Mouse (Mus musculus) neural tube, embryonic 12.5 days (tissue): Measurements from ENCODE around the gene Car14. TPM values are rescaled to one million over a fixed set of nuclear protein-coding genes. Genes with fewer than 3 reads are reported as not detected.
A peak's percentile ranks its signal among the peaks of the same experiment; 100 is the strongest.

Experiments
- ATAC-seq: fragments of 200-750 bp; cut with Nextera tagmentation; 2 replicates; pipeline ENCODE4 v1.8.0; 2017; ENCODE audit warnings: low read depth, mild to moderate bottlenecking, moderate TSS enrichment, moderate library complexity; ENCODE audit not compliant: low FRiP score
- H3K27ac ChIP-seq: fragments of 300-500 bp; sonication (generic); 2 replicates; pipeline ENCODE4 v1.5.1; 2016
- H3K27me3 ChIP-seq: fragments of 300-500 bp; sonication (generic); replicated peaks from 2 replicates; pipeline ENCODE4 v1.6.1; 2016; ENCODE audit warnings: mild to moderate bottlenecking
- H3K36me3 ChIP-seq: fragments of 300-500 bp; sonication (generic); 2 replicates; pipeline ENCODE4 v1.6.1; 2016; ENCODE audit warnings: mild to moderate bottlenecking
- H3K4me1 ChIP-seq: fragments of 300-500 bp; sonication (generic); 2 replicates; pipeline ENCODE4 v1.6.1; 2016
- H3K4me2 ChIP-seq: fragments of 300-500 bp; sonication (generic); replicated peaks from 2 replicates; pipeline ENCODE4 v1.6.1; 2016; ENCODE audit warnings: mild to moderate bottlenecking
- H3K4me3 ChIP-seq: fragments of 300-500 bp; sonication (generic); 2 replicates; pipeline ENCODE4 v1.5.1; 2016
- H3K9ac ChIP-seq: fragments of 300-500 bp; sonication (generic); 2 replicates; pipeline ENCODE4 v1.6.1; 2016; ENCODE audit warnings: mild to moderate bottlenecking
- H3K9me3 ChIP-seq: fragments of 300-500 bp; sonication (generic); 2 replicates; pipeline ENCODE4 v1.6.1; 2016; ENCODE audit warnings: mild to moderate bottlenecking
- WGBS: fragments of 180-500 bp; shearing (Covaris S2); methylation state at CpG from one replicate; pipeline ENCODE4 v1.1.7; 2016; 5-methylcytosine and 5-hydroxymethylcytosine counted together
- polyA plus RNA-seq: library from polyadenylated mRNA; unstranded; fragments of >200 nt; fragmentation: Nextera tagmentation; extraction: Ambion mirVana; gene quantifications from 2 replicates; pipeline ENCODE4 v1.2.1, GENCODE M21; 2016

The Car14 gene
- polyA plus RNA-seq, 1 experiment from 2014 or later = 8.6 TPM

DNA sequence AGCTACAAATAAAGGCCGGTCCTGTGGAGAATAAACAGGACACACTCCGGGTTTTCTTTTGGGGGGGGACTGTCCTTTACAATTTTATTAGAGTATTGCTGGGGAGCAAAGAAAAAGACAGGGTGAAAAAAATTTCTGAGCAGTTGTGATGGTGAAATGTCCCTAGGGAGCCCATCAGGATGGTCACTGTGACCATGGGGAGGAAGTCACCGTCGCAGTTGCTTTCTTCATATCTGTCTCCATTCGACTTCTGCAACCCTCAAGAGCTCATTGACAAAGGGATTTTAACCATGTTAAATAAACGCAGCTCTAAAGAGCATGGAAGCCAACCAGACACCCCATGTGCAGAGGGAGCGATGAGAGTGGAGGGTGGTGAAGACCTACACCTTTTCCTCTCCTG, 12.3 kb upstream of the Car14 start:
- 79% methylated on average over 7 of the region's 7 CpGs for WGBS
- no peaks in the 10 kb centered on the region for H3K27me3 ChIP-seq
- H3K4me2 ChIP-seq = no peak overlapping the region
- H3K4me1 ChIP-seq = no peaks in the 10 kb centered on the region
- H3K9ac ChIP-seq = no peak overlapping the region
- H3K27ac ChIP-seq = no peak overlapping the region
- no peaks in the 10 kb centered on the region for H3K9me3 ChIP-seq
- H3K4me3 ChIP-seq = no peak overlapping the region
- ATAC-seq = no peak
- no peaks in the 10 kb centered on the region for H3K36me3 ChIP-seq

DNA sequence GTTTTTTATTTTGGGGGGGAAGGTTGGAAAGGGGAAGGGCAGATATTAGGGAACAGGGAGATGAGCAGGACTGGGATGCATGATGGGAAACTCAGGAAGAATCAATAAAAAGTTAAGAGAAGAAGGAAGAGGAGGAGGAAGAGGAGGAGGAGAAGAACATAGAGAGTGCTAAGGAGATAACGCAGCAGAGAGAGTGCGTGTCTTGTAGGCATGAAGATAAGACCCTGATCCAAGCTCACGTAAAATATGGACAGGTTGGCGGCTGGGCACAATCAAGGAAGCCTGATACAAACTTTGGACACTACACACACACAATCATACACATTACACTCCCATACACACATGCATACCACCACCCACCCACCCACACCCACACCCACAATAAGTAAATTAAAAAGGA, 10.2 kb upstream of the Car14 start:
- no peak overlapping the region for H3K27ac ChIP-seq
- no peak overlapping the region for H3K4me3 ChIP-seq
- no peaks in the 10 kb centered on the region for H3K9me3 ChIP-seq
- H3K27me3 ChIP-seq = no peaks in the 10 kb centered on the region
- H3K4me1 ChIP-seq = no peaks in the 10 kb centered on the region
- no peaks in the 10 kb centered on the region for H3K36me3 ChIP-seq
- no peak overlapping the region for H3K9ac ChIP-seq
- no peak for ATAC-seq
- H3K4me2 ChIP-seq = no peak overlapping the region
- WGBS = 97% methylated on average over 4 of the region's 4 CpGs

DNA sequence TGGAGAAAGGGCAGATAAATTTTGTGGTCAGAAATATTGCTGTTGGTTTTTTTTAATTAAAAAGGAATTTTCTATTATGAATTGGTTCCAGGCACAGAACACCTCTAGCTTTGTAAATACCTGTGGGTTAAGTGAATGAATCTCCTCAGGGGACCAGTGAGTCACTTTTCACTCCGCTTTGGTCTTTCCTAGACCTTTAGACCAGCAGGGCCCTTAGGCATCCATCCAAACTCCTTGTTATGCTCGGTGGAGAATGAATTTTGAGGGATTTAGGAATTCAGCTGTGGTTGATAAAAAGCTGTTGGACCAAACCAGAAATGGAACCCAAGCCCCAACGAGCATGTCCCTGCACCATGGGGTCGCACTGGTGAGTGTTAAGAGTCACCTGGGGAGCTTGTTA, 3.1 kb upstream of the Car14 start:
- no peaks in the 10 kb centered on the region for H3K9me3 ChIP-seq
- no peak overlapping the region for H3K4me2 ChIP-seq
- no peak for ATAC-seq
- no peak overlapping the region for H3K4me3 ChIP-seq
- 58% methylated on average over 4 of the region's 4 CpGs for whole genome bisulfite sequencing
- no peak overlapping the region for H3K9ac ChIP-seq
- no peaks in the 10 kb centered on the region for H3K27me3 ChIP-seq
- H3K4me1 ChIP-seq = peaks cover 25% of the 10 kb centered on the region
- H3K36me3 ChIP-seq = no peaks in the 10 kb centered on the region
- H3K27ac ChIP-seq = no peak overlapping the region

DNA sequence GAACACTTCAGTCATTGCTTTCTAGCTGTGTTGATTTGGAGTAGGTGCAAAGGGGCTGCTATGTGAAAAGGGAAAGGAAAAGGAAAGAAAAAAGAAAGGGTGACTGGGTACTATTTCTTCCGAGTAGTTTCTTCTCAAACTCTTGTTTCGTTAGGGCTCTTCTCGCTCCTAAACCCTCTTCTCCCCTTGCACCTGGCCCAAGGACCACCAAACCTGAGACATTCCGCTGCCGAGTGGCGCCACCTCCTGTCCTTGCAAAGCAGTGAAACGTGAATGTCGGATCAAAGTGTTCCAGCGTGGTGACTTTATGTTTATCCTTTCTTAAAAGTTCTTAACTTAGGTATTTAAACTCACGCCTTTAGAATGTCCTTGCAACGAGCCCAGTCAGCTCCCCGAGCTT, 2.4 kb upstream of the Car14 start:
- Histone ChIP-seq H3K9me3 (no peaks in the 10 kb centered on the region), H3K27me3 (no peaks in the 10 kb centered on the region), H3K4me3 (no peak overlapping the region), H3K36me3 (no peaks in the 10 kb centered on the region), H3K4me1 (peaks cover 25% of the 10 kb centered on the region), H3K4me2 (peak overlapping the region; percentile 83), H3K9ac (no peak overlapping the region; the same call in 1 of the 2 replicates), H3K27ac (no peak overlapping the region)
- no peak for ATAC-seq
- WGBS = under 1% methylated on average over 12 of the region's 12 CpGs

DNA sequence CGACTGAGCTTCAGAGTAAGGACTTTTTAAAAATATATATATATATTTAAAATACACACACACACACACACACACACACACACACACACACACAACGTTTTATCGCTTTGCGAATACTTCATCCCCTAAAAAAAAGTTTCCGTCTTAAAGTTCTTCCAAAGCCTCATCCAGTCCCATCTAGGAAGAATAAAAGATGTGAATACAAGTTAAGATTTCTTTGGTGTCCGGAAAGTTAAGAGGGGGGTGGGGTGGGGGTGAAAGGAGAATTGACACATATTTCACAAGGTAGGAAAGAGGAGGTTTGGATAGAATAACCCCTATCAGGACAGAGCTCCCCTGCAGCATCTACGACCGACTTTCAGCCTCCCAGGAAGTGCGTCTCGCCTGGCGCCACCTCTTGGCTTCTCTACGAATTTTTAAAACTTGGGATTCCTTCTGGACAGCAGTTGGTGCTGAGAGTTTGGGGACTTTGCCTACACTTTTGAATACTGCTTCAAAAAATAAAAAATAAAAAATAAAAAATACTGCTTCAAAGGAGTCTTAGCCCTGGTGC, 1.5 kb upstream of the Car14 start:
- no peaks in the 10 kb centered on the region for H3K27me3 ChIP-seq
- H3K9me3 ChIP-seq = no peaks in the 10 kb centered on the region
- no peaks in the 10 kb centered on the region for H3K36me3 ChIP-seq
- H3K4me2 ChIP-seq = peak overlapping the region; percentile 83
- H3K9ac ChIP-seq = peak overlapping the region; percentile 52; the same call in 1 of the 2 replicates
- peaks cover 25% of the 10 kb centered on the region for H3K4me1 ChIP-seq
- ATAC-seq = no peak
- H3K4me3 ChIP-seq = peak overlapping the region; percentile 28; the same call in 1 of the 2 replicates
- WGBS = under 1% methylated on average over 12 of the region's 12 CpGs
- H3K27ac ChIP-seq = no peak overlapping the region

DNA sequence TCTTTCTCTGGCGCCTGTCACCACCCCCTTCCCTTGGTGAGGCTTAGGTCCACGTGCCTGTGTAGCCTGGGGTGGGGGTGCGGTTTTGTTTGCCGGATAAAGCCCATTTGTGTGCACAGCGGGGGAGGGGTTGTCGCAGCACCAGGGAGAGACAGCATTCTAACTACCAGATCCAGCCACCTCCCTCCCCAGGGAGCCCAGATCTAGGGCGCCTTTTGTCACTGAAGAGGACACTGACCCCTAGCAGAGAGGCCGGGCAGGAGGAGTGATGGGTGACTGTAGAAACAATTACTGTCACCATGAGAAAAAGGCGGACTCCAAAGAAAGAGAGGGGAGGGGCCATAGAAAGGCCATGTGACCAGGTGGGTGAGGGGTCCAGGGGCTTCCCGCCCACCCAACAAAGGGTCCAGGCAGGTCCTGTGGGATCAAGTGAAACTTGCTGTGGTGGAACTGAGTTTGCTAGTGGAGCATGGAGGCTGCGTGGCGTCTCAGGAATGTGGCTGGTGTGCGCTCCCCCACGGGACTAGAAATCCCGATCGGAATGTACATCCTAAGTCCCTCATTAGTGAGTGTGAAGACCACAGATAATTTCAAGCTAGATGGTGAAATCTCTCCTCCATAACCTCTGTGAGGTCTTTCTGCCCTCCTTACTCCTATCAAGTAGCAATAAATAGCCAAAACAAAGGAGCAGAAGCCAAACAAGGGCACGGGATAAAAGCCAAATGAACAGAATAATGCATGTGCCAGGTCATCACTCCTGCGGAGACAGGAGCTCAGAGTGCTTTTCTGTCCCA, 852 bp upstream of the Car14 start:
- Histone ChIP-seq H3K27me3 (no peaks in the 10 kb centered on the region), H3K36me3 (no peaks in the 10 kb centered on the region), H3K4me3 (peak overlapping the region; percentile 28), H3K9ac (peak overlapping the region; percentile 52), H3K4me2 (peak overlapping the region; percentile 83), H3K4me1 (peaks cover 25% of the 10 kb centered on the region), H3K27ac (no peak overlapping the region), H3K9me3 (no peaks in the 10 kb centered on the region)
- ATAC-seq = peak; percentile 67
- WGBS = 0% methylated on average over 18 of the region's 18 CpGs

DNA sequence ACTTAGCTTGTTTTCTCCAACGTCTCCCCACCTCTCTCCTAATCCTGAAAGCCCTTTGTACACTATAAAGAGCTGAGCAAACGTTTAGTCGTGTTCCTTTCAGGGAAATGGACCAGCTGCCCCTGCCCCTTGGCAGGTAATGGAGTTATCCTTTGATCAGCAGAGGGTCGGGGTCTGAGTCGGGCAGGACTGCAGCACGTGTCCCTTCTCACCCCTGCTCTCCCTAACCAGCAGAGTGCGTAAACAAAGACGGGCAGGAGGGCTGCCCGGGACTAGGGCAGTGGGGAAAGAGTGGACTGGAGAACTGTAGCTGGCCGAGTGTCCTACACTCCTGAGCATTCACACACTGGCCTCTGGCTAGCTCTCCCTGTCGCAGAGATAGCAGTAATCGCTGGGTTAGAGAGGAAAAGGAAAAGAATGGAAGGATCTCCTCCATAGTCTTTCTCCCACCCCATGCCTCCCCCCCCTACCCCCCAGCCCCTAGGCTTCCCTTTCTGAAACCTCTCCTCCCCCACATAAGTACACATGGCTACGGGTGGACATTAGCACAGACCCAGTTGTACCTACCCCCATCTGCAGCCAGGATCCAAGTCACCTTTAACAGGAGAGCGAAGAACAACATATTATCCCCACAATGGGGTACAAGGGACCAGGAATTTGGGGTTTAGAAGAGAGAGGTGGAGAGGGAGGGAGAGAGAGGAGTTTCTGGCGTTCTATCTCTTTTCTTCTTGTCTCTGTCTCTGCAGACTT, 563 bp downstream of the Car14 start:
- Histone ChIP-seq H3K4me2 (peak overlapping the region; percentile 83), H3K9ac (peak overlapping the region; percentile 52), H3K36me3 (no peaks in the 10 kb centered on the region), H3K27me3 (no peaks in the 10 kb centered on the region), H3K9me3 (no peaks in the 10 kb centered on the region), H3K27ac (no peak overlapping the region), H3K4me1 (peaks cover 25% of the 10 kb centered on the region), H3K4me3 (peak overlapping the region; percentile 28)
- ATAC-seq = 0 out of 2 replicates have a peak, but pooled peaks have one; percentile 18
- WGBS = 1% methylated on average over 15 of the region's 15 CpGs

DNA sequence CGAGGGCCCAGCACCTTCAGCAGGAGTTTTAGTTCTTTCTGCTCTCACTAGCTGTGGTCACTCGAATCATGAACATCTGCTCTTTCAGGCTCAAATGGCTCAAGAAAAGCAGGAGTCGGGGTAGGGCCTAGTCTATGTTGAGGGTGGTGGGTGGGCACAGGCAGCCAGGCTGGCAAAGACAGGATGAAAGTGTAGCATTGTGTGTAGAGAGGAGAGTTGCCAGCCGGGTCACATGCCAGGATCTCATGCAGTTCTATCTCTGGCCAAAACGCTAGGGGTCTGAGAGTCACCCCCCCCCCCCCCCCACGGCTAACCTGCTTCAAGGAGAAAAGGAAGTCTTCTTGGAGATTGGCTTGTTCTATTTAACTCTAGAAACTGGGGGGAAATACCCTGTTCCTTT, 1.8 kb downstream of the Car14 start:
- Histone ChIP-seq H3K4me2 (no peak overlapping the region; the same call in 1 of the 2 replicates), H3K4me1 (peaks cover 25% of the 10 kb centered on the region), H3K4me3 (no peak overlapping the region), H3K9ac (0 out of 2 replicates have a peak overlapping the region, but pooled peaks have one; percentile 17), H3K27ac (no peak overlapping the region), H3K27me3 (no peaks in the 10 kb centered on the region), H3K9me3 (no peaks in the 10 kb centered on the region), H3K36me3 (0 out of 2 replicates have a peak, but pooled peaks cover 3% of the 10 kb centered on the region)
- ATAC-seq = no peak
- WGBS = 32% methylated on average over 6 of the region's 6 CpGs

DNA sequence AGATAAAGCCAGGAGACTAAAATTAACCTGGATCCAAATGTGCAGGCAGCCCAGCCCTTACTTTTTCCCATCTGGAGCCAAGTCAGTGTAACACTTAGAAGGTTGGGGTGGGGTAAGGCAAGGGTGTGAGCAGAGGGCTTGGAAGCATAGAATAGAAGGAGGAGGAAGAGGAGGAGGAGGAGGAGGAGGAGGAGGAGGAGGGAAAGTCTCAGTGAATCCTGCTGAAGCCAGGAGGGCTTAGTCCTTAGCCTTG, 2.2 kb downstream of the Car14 start:
- Histone ChIP-seq H3K9me3 (no peaks in the 10 kb centered on the region), H3K4me3 (no peak overlapping the region), H3K36me3 (0 out of 2 replicates have a peak, but pooled peaks cover 3% of the 10 kb centered on the region), H3K27me3 (no peaks in the 10 kb centered on the region), H3K9ac (0 out of 2 replicates have a peak overlapping the region, but pooled peaks have one; percentile 17), H3K4me2 (no peak overlapping the region; the same call in 1 of the 2 replicates), H3K27ac (no peak overlapping the region), H3K4me1 (peaks cover 25% of the 10 kb centered on the region)
- ATAC-seq = no peak

DNA sequence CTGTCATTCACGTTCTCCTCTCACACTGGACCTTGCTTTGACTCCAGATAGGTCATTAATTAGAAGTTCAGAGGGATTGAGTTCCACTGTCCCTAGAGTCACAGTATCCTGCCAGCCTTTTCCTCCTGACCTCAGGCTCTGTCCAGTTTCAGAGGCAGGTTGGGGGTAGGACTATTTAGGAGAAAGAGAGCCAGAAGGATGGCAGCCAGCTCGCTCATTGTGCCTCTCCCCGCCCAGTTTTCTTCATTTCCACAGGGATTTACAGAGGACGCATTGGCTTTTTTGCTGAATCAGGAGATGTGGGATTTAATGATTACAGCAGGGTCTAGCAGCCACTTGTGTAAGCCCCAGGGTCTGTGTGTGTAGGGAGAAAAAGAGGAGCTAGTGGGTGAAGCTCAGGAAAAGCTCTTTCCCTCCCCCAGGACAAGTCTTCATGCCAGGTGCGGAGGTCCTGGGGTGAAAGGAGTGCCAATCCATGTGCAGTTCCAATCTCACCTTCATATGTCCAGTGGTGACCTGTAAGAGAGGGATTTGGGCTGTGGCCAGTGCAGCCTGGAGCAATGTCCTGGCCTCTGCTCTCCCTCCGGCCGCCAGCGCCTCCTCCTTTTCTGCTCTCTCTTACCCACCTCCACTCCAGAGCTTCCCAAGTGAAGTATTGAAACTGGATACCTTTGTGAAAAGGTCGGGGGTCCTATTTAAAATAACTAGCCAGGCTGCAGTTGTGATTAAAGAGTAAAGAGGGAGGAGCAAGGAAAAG, 2.7 kb downstream of the Car14 start:
- Histone ChIP-seq H3K9me3 (no peaks in the 10 kb centered on the region), H3K4me2 (no peak overlapping the region), H3K4me1 (peaks cover 25% of the 10 kb centered on the region), H3K36me3 (0 out of 2 replicates have a peak, but pooled peaks cover 3% of the 10 kb centered on the region), H3K4me3 (no peak overlapping the region), H3K9ac (no peak overlapping the region), H3K27ac (no peak overlapping the region), H3K27me3 (no peaks in the 10 kb centered on the region)
- ATAC-seq = no peak
- 78% methylated on average over 9 of the region's 9 CpGs for WGBS

DNA sequence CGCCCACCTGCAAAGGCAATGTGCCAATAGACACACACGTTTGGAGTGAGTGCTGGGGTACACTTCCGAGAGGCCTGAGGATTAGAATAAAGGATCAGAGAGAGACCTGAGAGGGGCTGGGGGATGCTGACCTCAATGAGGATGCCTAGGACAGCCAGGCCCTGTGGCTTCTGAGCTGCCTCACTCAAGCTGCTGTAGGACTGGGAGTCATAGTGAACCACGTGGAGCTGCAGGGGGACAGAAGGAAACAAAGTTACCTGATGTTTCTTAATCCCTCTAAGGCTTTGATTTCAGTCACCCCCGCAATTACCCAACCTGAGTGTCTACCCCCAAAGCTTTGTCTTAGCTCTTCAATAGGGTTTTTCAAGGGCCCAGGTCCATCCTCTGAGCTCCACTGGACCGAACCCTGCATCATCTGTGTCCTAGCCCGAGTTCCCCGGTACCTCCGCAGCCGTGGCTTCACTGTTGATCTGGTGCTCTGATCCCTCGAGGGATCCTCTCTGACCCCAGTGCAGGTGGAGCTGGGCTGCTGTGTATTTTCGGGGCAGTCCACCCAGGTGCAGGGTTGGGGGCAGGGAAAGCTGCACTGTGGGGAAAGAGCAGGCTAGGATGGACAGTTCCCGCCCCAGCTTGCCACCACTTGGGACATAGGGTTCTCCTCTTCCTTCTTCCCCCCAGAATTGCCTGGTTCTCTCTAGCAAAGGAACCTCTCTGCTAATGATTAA, 4.5 kb downstream of the Car14 start:
- Histone ChIP-seq H3K9ac (no peak overlapping the region), H3K9me3 (no peaks in the 10 kb centered on the region), H3K4me3 (no peak overlapping the region), H3K4me1 (peaks cover 19% of the 10 kb centered on the region), H3K27ac (no peak overlapping the region), H3K27me3 (no peaks in the 10 kb centered on the region), H3K36me3 (0 out of 2 replicates have a peak, but pooled peaks cover 6% of the 10 kb centered on the region), H3K4me2 (no peak overlapping the region)
- no peak for ATAC-seq
- 80% methylated on average over 13 of the region's 13 CpGs for WGBS
